Mouse (Mus musculus) liver, embryonic 12.5 days (tissue): ENCODE measurements around the gene Cd84. TPM values are rescaled to one million over a fixed set of nuclear protein-coding genes. Genes with fewer than 3 reads are reported as not detected.
"Not testable (repeated sequence)": the region's sequence is repeated elsewhere in the genome, so short reads cannot be mapped to it uniquely, and the experiment has no call there.

Experiments used
- ATAC-seq: fragments of 200-750 bp; cut with Nextera tagmentation; 2 replicates; pipeline ENCODE4 v1.8.0; 2017; ENCODE audit warnings: moderate number of reproducible peaks, mild to moderate bottlenecking, moderate library complexity
- H3K27ac ChIP-seq: fragments of 300-500 bp; sonication (generic); 2 replicates; pipeline ENCODE4 v1.5.1; 2016; ENCODE audit warnings: mild to moderate bottlenecking
- H3K27me3 ChIP-seq: fragments of 300-500 bp; sonication (generic); replicated peaks from 2 replicates; pipeline ENCODE4 v1.6.1; 2016; ENCODE audit warnings: mild to moderate bottlenecking, moderate library complexity
- H3K36me3 ChIP-seq: fragments of 300-500 bp; sonication (generic); 2 replicates; pipeline ENCODE4 v1.6.1; 2016; ENCODE audit warnings: mild to moderate bottlenecking, moderate library complexity
- H3K4me1 ChIP-seq: fragments of 300-500 bp; sonication (generic); 2 replicates; pipeline ENCODE4 v1.6.1; 2016
- H3K4me2 ChIP-seq: fragments of 300-500 bp; sonication (generic); 2 replicates; pipeline ENCODE4 v1.6.1; 2016; ENCODE audit warnings: mild to moderate bottlenecking, moderate library complexity
- H3K4me3 ChIP-seq: fragments of 300-500 bp; sonication (generic); 2 replicates; pipeline ENCODE4 v1.5.1; 2016; ENCODE audit warnings: mild to moderate bottlenecking, moderate library complexity
- H3K9ac ChIP-seq: fragments of 300-500 bp; sonication (generic); 2 replicates; pipeline ENCODE4 v1.6.1; 2016; ENCODE audit warnings: mild to moderate bottlenecking, moderate library complexity
- H3K9me3 ChIP-seq: fragments of 300-500 bp; sonication (generic); replicated peaks from 2 replicates; pipeline ENCODE4 v1.6.1; 2016; ENCODE audit warnings: mild to moderate bottlenecking, moderate library complexity
- WGBS: fragments of 180-500 bp; shearing (Covaris S2); methylation state at CpG from one replicate; pipeline ENCODE4 v1.1.7; 2016; ENCODE audit not compliant: insufficient replicate concordance; 5-methylcytosine and 5-hydroxymethylcytosine counted together
- polyA plus RNA-seq: library from polyadenylated mRNA; unstranded; fragments of >200 nt; fragmentation: Nextera tagmentation; extraction: Ambion mirVana; gene quantifications from 2 replicates; pipeline ENCODE4 v1.2.1, GENCODE M21; 2016

Gene Cd84
- polyA plus RNA-seq, 1 experiment from 2014 or later = 3.7 TPM

- Histone ChIP-seq H3K9ac (no peak overlapping the region), H3K4me2 (peak overlapping the region; percentile 20; the same call in 1 of the 2 replicates), H3K27ac (no peak overlapping the region), H3K27me3 (no peaks in the 10 kb centered on the region), H3K9me3 (no peaks in the 10 kb centered on the region), H3K4me3 (peak overlapping the region; percentile 13; the same call in 1 of the 2 replicates), H3K4me1 (peaks cover 5% of the 10 kb centered on the region; the same call in 1 of the 2 replicates), H3K36me3 (no peaks in the 10 kb centered on the region)
- WGBS = 43% methylated on average over 4 of the region's 4 CpGs
- no peak for ATAC-seq
Measured at GRCm38 (mm10) chr1:171840450-171841023, 1.0 kb downstream of the Cd84 start.

GRCm38 (mm10) chr1:171845035-171845754, 5.7 kb downstream of the Cd84 start:
- no peaks in the 10 kb centered on the region for H3K27me3 ChIP-seq
- no peak overlapping the region for H3K4me3 ChIP-seq
- no peak for ATAC-seq
- no peaks in the 10 kb centered on the region for H3K9me3 ChIP-seq
- H3K4me1 ChIP-seq = peaks cover 5% of the 10 kb centered on the region; the same call in 1 of the 2 replicates
- no peak overlapping the region for H3K4me2 ChIP-seq
- no peak overlapping the region for H3K9ac ChIP-seq
- H3K27ac ChIP-seq = no peak overlapping the region
- 32% methylated on average over 5 of the region's 5 CpGs for WGBS
- H3K36me3 ChIP-seq = no peaks in the 10 kb centered on the region

DNA sequence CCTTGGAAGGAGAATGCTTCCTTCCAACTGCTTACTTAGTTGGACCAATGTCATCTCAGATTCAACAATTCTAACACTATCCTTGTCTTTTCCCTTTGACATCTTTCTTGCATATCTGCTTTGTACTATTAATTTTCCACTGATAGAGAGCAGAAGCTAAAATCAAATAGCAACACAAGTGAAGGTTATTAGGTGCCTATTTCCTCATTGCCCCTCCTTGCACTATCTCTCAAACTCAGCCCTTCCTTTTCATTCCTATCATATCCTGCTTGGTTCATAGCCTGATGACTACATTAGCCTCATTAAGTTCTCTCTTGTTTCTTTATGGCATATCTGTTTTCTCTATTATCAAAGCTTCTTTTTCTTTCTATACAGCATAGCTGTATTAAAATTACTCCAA, 8.7 kb downstream of the Cd84 start:
- H3K9me3 ChIP-seq = no peaks in the 10 kb centered on the region
- H3K9ac ChIP-seq = no peak overlapping the region
- ATAC-seq = no peak
- no peaks in the 10 kb centered on the region for H3K36me3 ChIP-seq
- H3K27ac ChIP-seq = no peak overlapping the region
- no peak overlapping the region for H3K4me2 ChIP-seq
- H3K4me1 ChIP-seq = peaks cover 5% of the 10 kb centered on the region; the same call in 1 of the 2 replicates
- H3K4me3 ChIP-seq = no peak overlapping the region
- no peaks in the 10 kb centered on the region for H3K27me3 ChIP-seq

- H3K9me3 ChIP-seq = no peaks in the 10 kb centered on the region
- H3K4me3 ChIP-seq = no peak overlapping the region
- H3K27me3 ChIP-seq = no peaks in the 10 kb centered on the region
- H3K27ac ChIP-seq = no peak overlapping the region
- H3K4me1 ChIP-seq = peaks cover 5% of the 10 kb centered on the region; the same call in 1 of the 2 replicates
- no peak overlapping the region for H3K4me2 ChIP-seq
- ATAC-seq = no peak
- no peak overlapping the region for H3K9ac ChIP-seq
- 62% methylated on average over 4 of the region's 4 CpGs for WGBS
- H3K36me3 ChIP-seq = no peaks in the 10 kb centered on the region
Measured at GRCm38 (mm10) chr1:171848757-171849156, 9.3 kb downstream of the Cd84 start.

DNA sequence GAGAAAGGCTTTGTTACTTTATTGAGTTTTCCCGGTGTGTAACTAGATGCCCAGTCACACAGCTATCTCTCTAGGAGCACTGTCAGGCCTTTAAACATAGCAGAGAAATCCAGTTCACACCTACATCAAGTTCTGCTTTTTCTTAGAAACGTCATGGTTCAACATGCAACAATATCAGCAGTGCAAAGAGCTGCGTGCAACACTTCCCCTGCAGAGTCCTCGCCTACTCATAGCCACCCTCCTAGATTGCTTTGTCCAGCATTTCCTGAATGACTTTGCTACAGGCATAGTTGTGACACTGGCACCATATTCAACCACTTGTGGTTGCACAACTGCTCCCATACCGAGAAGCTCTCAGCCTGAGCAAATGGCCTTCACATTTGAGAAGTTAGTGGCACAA, 10.0 kb downstream of the Cd84 start:
- no peak overlapping the region for H3K9ac ChIP-seq
- 26% methylated on average over 5 of the region's 5 CpGs for WGBS
- H3K36me3 ChIP-seq = no peaks in the 10 kb centered on the region
- H3K27ac ChIP-seq = 0 out of 2 replicates have a peak overlapping the region, but pooled peaks have one; percentile 30
- H3K4me3 ChIP-seq = no peak overlapping the region
- H3K4me2 ChIP-seq = no peak overlapping the region
- peaks cover 5% of the 10 kb centered on the region; the same call in 1 of the 2 replicates for H3K4me1 ChIP-seq
- no peaks in the 10 kb centered on the region for H3K27me3 ChIP-seq
- ATAC-seq = no peak
- no peaks in the 10 kb centered on the region for H3K9me3 ChIP-seq

DNA sequence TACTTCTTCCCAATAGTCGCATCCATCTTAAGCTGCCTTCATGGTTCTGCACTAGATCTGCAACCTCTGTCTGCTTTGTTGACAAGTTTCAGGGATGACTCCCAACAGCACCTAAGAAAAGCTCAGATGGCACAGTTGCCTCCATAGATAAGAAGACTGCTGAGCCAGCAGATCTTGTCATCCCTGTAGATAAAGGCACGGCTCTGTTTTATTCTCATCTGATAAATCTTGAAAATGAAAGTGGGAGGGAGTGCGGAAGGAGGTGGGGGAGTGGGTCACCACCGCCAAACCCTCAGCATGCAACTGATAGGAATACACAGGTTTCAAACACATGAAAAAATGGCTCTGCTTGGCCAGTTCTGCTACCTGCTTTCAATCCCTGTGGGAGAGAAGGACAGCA, 26.0 kb downstream of the Cd84 start:
- Histone ChIP-seq H3K4me1 (no peaks in the 10 kb centered on the region), H3K27ac (no peak overlapping the region), H3K9me3 (no peaks in the 10 kb centered on the region), H3K4me2 (no peak overlapping the region), H3K36me3 (no peaks in the 10 kb centered on the region), H3K9ac (no peak overlapping the region), H3K27me3 (no peaks in the 10 kb centered on the region), H3K4me3 (no peak overlapping the region)
- 54% methylated on average over 4 of the region's 4 CpGs for WGBS
- no peak for ATAC-seq

DNA sequence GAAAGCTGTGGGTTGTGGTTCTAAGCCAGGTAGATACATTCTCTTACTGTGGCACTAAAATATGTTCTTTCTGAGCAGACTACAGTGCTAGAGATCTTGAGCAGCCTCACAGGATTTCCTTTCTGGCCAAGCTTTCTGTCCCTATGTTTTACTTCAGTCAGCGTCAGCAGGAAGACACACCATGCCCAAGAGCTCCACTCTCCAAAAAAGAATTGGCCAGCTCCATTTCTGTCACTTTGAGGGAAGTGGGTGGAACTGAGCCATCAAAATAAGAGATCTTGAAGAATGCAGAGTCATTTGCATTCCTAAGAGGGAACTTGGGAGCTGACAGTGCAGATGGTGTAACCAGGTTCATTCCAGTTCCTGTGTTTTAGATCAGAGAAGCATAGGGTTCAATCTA, 47.5 kb downstream of the Cd84 start:
- 61% methylated on average over 1 of the region's 1 CpGs for WGBS
- ATAC-seq = no peak
- Histone ChIP-seq H3K27me3 (no peaks in the 10 kb centered on the region), H3K9me3 (no peaks in the 10 kb centered on the region), H3K9ac (no peak overlapping the region), H3K36me3 (no peaks in the 10 kb centered on the region), H3K4me1 (no peaks in the 10 kb centered on the region), H3K27ac (no peak overlapping the region), H3K4me3 (no peak overlapping the region), H3K4me2 (no peak overlapping the region)

DNA sequence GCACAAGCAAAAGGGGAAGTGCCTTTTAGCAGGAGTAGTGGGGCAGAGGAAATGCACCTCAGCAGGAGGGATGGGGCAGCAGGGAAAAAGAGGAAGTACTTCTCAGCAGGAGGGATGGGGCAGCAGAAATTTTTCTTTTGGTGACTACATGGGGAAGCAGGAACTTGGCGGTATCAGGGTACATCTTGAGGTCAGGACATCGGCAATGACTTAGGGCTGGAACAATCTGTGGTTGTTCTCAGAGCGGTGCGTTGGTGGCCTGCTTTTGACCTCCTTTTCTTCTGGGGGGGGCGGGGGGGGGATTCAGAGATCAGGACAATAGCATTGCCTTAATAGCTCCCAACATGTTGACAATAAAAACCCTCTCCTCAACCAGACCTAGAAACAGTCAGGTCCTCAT, 55.9 kb downstream of the Cd84 start, which contains the start of gene Gm10521:
TSS of gene Gm10521 (plus strand) at position 301 of the 400 bp plus-strand sequence.
- 64% methylated on average over 5 of the region's 5 CpGs for WGBS
- not testable (repeated sequence) for H3K4me3 ChIP-seq, H3K4me1 ChIP-seq, H3K27me3 ChIP-seq, H3K9ac ChIP-seq, H3K4me2 ChIP-seq, H3K27ac ChIP-seq, H3K9me3 ChIP-seq, H3K36me3 ChIP-seq, ATAC-seq

DNA sequence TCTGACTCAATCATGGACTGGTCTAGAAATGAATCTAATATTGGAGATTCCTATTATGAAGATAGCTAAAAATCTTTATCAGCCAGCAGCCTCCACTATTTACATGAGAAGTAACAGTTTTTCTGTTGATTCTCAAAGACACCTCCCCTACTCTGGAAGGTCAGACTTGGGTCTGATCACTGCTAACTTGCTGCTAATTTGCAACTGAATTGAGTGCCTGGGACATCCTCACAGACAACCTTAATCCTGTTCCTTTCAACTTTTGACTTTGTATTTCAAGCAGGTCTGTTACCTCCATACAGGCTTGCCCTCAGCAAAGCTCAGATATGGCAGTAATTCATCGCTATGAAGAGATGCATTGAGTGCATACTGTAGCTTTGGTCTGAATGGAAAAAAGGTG, 64.5 kb downstream of the Cd84 start:
- ATAC-seq = no peak
- Histone ChIP-seq H3K27me3 (no peaks in the 10 kb centered on the region), H3K9me3 (0 out of 2 replicates have a peak, but pooled peaks cover 2% of the 10 kb centered on the region), H3K4me1 (no peaks in the 10 kb centered on the region), H3K9ac (no peak overlapping the region), H3K4me2 (no peak overlapping the region), H3K36me3 (no peaks in the 10 kb centered on the region), H3K4me3 (no peak overlapping the region), H3K27ac (no peak overlapping the region)
- 65% methylated on average over 1 of the region's 1 CpGs for WGBS

GRCm38 (mm10) chr1:171915638-171916458, 76.4 kb downstream of the Cd84 start:
- Histone ChIP-seq H3K4me1 (no peaks in the 10 kb centered on the region), H3K4me2 (no peak overlapping the region), H3K36me3 (no peaks in the 10 kb centered on the region), H3K4me3 (no peak overlapping the region), H3K27me3 (no peaks in the 10 kb centered on the region), H3K27ac (no peak overlapping the region), H3K9me3 (no peaks in the 10 kb centered on the region), H3K9ac (no peak overlapping the region)
- ATAC-seq = no peak
- 68% methylated on average over 13 of the region's 13 CpGs for WGBS

- no peak within 1 kb of the TSS for H3K4me2 ChIP-seq
- no peak within 1 kb of the TSS for H3K27ac ChIP-seq
- 56% methylated on average over 14 of the region's 14 CpGs for WGBS
- no peaks in the 10 kb centered on the region for H3K9me3 ChIP-seq
- H3K9ac ChIP-seq = no peak within 1 kb of the TSS
- H3K36me3 ChIP-seq = no peaks in the 10 kb centered on the region
- H3K4me3 ChIP-seq = no peak within 1 kb of the TSS
- ATAC-seq = no peak
- H3K27me3 ChIP-seq = no peaks in the 10 kb centered on the region
- H3K4me1 ChIP-seq = no peaks in the 10 kb centered on the region
Measured at GRCm38 (mm10) chr1:171917305-171918039, 78.0 kb downstream of the Cd84 start, which contains the start of gene Slamf6. TSS of gene Slamf6 (plus strand) at chr1:171917515.
